8 mouse cellular contexts compared by ENCODE assay signal in genomic region chr5:107986255-107986966, GRCm38 (mm10). TPM values are rescaled to one million over a fixed set of nuclear protein-coding genes. Genes with fewer than 3 reads are reported as not detected.
DNase-seq lines count a peak whose midpoint lies in the region; ATAC-seq and TF ChIP-seq lines count a peak whose summit lies in the region.

No protein-coding gene starts in this region.

- H3K4me1 ChIP-seq in embryonic facial prominence, embryonic 10.5 days, result peaks cover 9% of the 10 kb centered on the region
- H3K4me1 ChIP-seq in limb, embryonic 12.5 days (replicated peaks), result no peaks in the 10 kb centered on the region
- H3K4me1 ChIP-seq in midbrain, embryonic 13.5 days (replicated peaks), result peaks cover 18% of the 10 kb centered on the region
- H3K4me1 ChIP-seq in small intestine, adult 2 months (ENCODE audit: control insufficient read depth, insufficient read depth, insufficient read length, low read length), result peaks cover 4% of the 10 kb centered on the region; the same call in 1 of the 2 replicates

- no peaks in the 10 kb centered on the region for H3K9me3 ChIP-seq in embryonic facial prominence, embryonic 10.5 days
- no peaks in the 10 kb centered on the region for H3K9me3 ChIP-seq in limb, embryonic 12.5 days
- H3K9me3 ChIP-seq in midbrain, embryonic 13.5 days, result no peaks in the 10 kb centered on the region

- TF ChIP-seq POLR2A in small intestine, adult 2 months (IDR thresholded peaks at IDR 0.05; ENCODE audit: low read depth, low read length), result no peak

- peak overlapping the region; percentile 96 for H3K27ac ChIP-seq in embryonic facial prominence, embryonic 10.5 days (replicated peaks)
- peak overlapping the region; percentile 89 for H3K27ac ChIP-seq in limb, embryonic 12.5 days
- H3K27ac ChIP-seq in midbrain, embryonic 13.5 days, result peak overlapping the region; percentile 97
- peak overlapping the region; percentile 41 for H3K27ac ChIP-seq in small intestine, adult 2 months (ENCODE audit: insufficient read depth, low read depth, low read length)

- peak overlapping the region; percentile 87 for H3K4me3 ChIP-seq in embryonic facial prominence, embryonic 10.5 days
- H3K4me3 ChIP-seq in limb, embryonic 12.5 days (replicated peaks), result peak overlapping the region; percentile 83
- H3K4me3 ChIP-seq in midbrain, embryonic 13.5 days (replicated peaks), result peak overlapping the region; percentile 89
- peak overlapping the region; percentile 95 for H3K4me3 ChIP-seq in small intestine, adult 2 months (ENCODE audit: low read depth, low read length)

- peak; percentile 63; the same call in 1 of the 2 replicates for TF ChIP-seq CTCF in small intestine, adult 2 months (IDR thresholded peaks at IDR 0.05; ENCODE audit: extremely low read depth, insufficient read length, insufficient replicate concordance, low read depth, low read length)

- no peaks in the 10 kb centered on the region for H3K27me3 ChIP-seq in embryonic facial prominence, embryonic 10.5 days (replicated peaks; ENCODE audit: low read depth, poor library complexity, severe bottlenecking)
- no peaks in the 10 kb centered on the region for H3K27me3 ChIP-seq in limb, embryonic 12.5 days
- H3K27me3 ChIP-seq in midbrain, embryonic 13.5 days, result no peaks in the 10 kb centered on the region
- H3K27me3 ChIP-seq in small intestine, adult 2 months (ENCODE audit: control insufficient read depth, insufficient read depth, low read length), result no peaks in the 10 kb centered on the region

- peak; percentile 87 for ATAC-seq in limb, embryonic 12.5 days (ENCODE audit: insufficient number of reproducible peaks, insufficient read depth, low FRiP score, low TSS enrichment, low read depth)
- peak; percentile 87 for ATAC-seq in midbrain, embryonic 13.5 days

- peak overlapping the region; percentile 83 for H3K9ac ChIP-seq in limb, embryonic 12.5 days (replicated peaks)
- H3K9ac ChIP-seq in midbrain, embryonic 13.5 days (replicated peaks), result peak overlapping the region; percentile 91

- H3K4me2 ChIP-seq in limb, embryonic 12.5 days, result peak overlapping the region; percentile 80
- H3K4me2 ChIP-seq in midbrain, embryonic 13.5 days (replicated peaks), result peak overlapping the region; percentile 67

- no peaks in the 10 kb centered on the region for H3K36me3 ChIP-seq in embryonic facial prominence, embryonic 10.5 days (replicated peaks)
- H3K36me3 ChIP-seq in limb, embryonic 12.5 days, result no peaks in the 10 kb centered on the region
- H3K36me3 ChIP-seq in midbrain, embryonic 13.5 days, result no peaks in the 10 kb centered on the region
- no peaks in the 10 kb centered on the region for H3K36me3 ChIP-seq in small intestine, adult 2 months (ENCODE audit: control insufficient read depth, insufficient read depth, low read length)

- peak; percentile 24 to 38 for DNase-seq in urinary bladder, postnatal 36 days (ENCODE audit: low spot score in 2 of 2)
- DNase-seq in urinary bladder, adult 2 months (ENCODE audit: low spot score), result no peak
- DNase-seq in embryonic facial prominence, embryonic 10.5 days (ENCODE audit: low spot score), result no peak
- peak; percentile 56 for DNase-seq in heart, adult 8-10 months (ENCODE audit: low spot score)
- DNase-seq in kidney, adult 8-10 months, result peak; percentile 53 to 63

- WGBS in embryonic facial prominence, embryonic 10.5 days, result under 1% methylated on average over 54 of the region's 54 CpGs
- WGBS in limb, embryonic 12.5 days, result 1% methylated on average over 39 of the region's 54 CpGs
- under 1% methylated on average over 39 of the region's 54 CpGs for WGBS in midbrain, embryonic 13.5 days
- WGBS in small intestine, adult 2 months, result under 1% methylated on average over 54 of the region's 54 CpGs

RNA-seq across cellular contexts. Expression of gene Fam69a, which starts 0.5 kb away (rescaled TPM):
- polyA plus RNA-seq in urinary bladder, adult 2 months (2012; rRNA removed), result 16.6 and 17.4 TPM in 2 replicates
- 16.5 and 16.7 TPM in 2 replicates for polyA plus RNA-seq in embryonic facial prominence, embryonic 10.5 days (2016; fragmentation: Nextera tagmentation; extraction: Ambion mirVana)
- total RNA-seq in heart, adult 8-10 months (2022), result 10 to 100 TPM in 3 of 4 experiments, 1 to 10 TPM in 1; 9.3 to 12.1 (median 11.2) TPM
- polyA plus RNA-seq in limb, embryonic 12.5 days (2016; fragmentation: Nextera tagmentation; extraction: Ambion mirVana), result 19.8 and 22.3 TPM in 2 replicates
- 36.0 and 38.7 TPM in 2 replicates for polyA plus RNA-seq in midbrain, embryonic 13.5 days (2015; fragmentation: Nextera tagmentation; extraction: Ambion mirVana)
- 0.08 and 0.30 TPM in 2 replicates for polyA plus RNA-seq in small intestine, adult 2 months (2012; rRNA removed)

Comparison
In these comparisons a context has a peak if more than half of its experiments do, and no peak if none do; other contexts are left out.
1. DNase-seq: peak in urinary bladder, postnatal 36 days (2 of 2), heart, adult 8-10 months (single experiment) and kidney, adult 8-10 months (2 of 2); none in urinary bladder, adult 2 months (single experiment) and embryonic facial prominence, embryonic 10.5 days (single experiment).
2. H3K27ac ChIP-seq: peak in every context shown above with its lines; median percentile 97 in midbrain, embryonic 13.5 days; 96 in embryonic facial prominence, embryonic 10.5 days; 89 in limb, embryonic 12.5 days; 41 in small intestine, adult 2 months.
3. RNA of gene Fam69a, which starts 0.5 kb away (polyA plus RNA-seq): 36.0 to 38.7 TPM in midbrain, embryonic 13.5 days, 19.8 to 22.3 TPM in limb, embryonic 12.5 days, 16.5 to 16.7 TPM in embryonic facial prominence, embryonic 10.5 days and 16.6 to 17.4 TPM in urinary bladder, adult 2 months; 0.08 to 0.30 TPM in small intestine, adult 2 months; every median in the first group is over 10 times any median in the second.
4. Peak in every context shown above with its lines, with median percentiles within 50 percentile points of each other: H3K4me3 ChIP-seq.